Mouse (Mus musculus) thymus, postnatal 10 days (tissue): ENCODE measurements around the gene Dnmt3c.
"Not testable (repeated sequence)": the region's sequence is repeated elsewhere in the genome, so short reads cannot be mapped to it uniquely, and the experiment has no call there.

Experiments
- DNase-seq, 2 experiments: peaks; one replicate each; pipeline ENCODE4 v3.0.0; 2021; ENCODE audit warnings: low spot score in 2 of 2

The Dnmt3c gene

DNA sequence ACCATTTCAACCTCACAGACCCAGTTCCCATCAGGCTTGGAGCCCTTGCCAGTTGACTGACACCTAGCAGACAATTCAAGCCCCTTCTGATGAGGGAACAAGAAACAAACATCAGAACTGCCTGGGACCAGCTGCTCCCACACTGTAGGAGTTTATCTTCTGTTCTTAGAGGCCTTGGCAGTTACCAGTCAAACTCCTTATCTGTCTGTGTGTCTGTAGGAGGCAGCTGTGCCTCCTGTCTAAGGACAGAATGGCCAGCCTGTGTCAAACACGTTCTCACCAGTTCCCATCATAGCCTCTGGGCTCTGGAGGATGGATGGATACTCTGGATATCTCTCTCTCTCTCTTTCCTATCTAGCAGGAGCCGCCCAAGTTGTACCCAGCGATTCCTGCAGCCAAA lies 21.4 kb downstream of the Dnmt3c start:
- DNase-seq, result not testable (repeated sequence)

DNA sequence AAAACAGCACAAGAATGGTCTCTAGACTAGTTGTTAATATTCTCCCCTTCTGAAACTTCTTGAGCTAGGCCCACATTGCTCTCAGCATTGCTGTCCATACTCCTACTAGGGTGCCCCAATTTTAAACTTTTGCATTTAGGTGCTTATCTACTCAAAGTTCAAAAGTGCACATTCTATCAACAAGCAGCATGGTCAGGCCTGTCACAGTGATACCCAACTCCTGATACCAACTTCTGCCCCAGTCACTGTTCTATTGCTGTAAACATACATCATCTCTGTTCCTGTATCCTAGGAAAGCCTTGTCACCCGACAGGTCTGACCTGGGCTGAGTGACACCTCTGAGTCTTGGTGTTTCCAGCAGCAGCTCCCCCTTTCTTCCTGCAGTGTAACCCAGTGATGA lies 26.6 kb downstream of the Dnmt3c start:
- no peak for DNase-seq

DNA sequence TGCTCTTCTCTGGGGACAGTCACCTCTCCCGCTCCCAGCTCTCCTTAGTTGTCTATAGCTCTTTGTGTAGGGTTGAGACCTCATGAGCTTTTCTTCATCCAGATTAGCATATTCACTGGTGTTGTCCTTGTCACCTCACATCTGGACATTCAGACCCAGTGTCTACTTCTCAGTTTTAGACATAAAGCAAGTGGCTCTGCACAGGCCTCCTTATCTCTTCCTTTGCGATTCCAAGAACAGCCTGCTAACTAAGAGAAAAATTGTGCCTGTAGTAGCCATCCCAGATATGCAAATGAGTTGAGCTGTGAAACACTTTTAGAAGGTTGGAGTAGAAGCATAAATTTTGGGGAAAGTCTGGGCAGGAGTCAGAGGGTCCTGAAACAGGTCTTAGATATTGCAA lies 28.0 kb downstream of the Dnmt3c start:
- no peak for DNase-seq

DNA sequence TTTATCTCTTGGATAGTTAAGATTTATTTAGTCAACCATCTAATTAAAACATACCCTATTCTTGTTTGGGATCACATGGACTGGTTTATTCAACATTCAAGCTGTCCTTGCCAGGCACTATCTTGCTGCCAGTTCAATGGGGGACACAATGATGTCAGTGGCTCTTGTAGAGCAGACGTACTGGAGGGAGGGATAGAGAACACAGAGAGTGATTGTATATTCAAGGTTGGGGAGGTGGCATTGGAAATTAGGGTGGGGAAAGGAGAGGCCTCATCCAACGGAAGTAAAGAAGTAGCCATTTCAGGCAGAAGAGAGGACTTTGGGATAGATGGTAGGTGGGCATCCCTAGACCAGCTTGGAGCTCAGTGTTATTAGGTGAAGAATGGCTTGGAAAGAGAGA lies 28.4 kb downstream of the Dnmt3c start:
- no peak for DNase-seq

DNA sequence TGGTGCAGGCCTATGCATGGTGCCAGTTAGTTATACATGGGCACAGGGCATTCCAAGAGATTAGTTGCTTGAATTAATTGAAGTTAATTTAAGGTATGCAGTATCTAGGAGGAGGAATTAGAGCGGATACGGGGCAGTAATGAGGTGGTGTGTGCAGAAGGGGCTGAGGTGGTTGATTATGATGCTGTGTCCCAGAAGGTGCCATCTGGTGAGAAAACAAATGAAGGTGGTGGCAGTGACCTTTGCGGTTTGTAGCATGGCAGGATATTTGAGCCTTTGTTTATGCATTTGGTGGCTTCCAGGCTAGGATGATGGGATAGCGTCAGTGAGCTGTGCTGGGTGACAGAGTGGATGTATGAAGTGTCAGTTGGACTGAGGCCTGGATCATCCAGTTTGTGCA lies 28.8 kb downstream of the Dnmt3c start:
- no peak for DNase-seq

DNA sequence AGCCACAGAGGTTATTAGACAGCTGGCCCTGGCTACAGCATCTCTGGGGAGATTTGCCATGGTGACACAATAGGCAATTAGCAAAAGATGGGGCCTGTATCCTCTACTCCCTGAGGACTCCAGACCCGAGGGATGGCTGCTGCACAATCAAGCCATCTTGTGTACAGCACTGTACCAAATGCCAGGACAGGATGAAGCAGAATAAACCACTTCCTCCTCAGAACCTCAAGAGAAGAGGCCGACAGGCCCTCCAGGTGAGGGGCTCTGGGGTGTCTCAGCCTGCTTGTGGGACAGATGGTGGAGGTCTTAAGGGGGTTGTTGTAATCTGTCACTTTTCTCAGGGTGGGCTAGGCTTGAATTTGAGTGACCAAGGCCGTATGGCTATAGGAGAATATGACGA lies 37.6 kb downstream of the Dnmt3c start:
- DNase-seq, result no peak

DNA sequence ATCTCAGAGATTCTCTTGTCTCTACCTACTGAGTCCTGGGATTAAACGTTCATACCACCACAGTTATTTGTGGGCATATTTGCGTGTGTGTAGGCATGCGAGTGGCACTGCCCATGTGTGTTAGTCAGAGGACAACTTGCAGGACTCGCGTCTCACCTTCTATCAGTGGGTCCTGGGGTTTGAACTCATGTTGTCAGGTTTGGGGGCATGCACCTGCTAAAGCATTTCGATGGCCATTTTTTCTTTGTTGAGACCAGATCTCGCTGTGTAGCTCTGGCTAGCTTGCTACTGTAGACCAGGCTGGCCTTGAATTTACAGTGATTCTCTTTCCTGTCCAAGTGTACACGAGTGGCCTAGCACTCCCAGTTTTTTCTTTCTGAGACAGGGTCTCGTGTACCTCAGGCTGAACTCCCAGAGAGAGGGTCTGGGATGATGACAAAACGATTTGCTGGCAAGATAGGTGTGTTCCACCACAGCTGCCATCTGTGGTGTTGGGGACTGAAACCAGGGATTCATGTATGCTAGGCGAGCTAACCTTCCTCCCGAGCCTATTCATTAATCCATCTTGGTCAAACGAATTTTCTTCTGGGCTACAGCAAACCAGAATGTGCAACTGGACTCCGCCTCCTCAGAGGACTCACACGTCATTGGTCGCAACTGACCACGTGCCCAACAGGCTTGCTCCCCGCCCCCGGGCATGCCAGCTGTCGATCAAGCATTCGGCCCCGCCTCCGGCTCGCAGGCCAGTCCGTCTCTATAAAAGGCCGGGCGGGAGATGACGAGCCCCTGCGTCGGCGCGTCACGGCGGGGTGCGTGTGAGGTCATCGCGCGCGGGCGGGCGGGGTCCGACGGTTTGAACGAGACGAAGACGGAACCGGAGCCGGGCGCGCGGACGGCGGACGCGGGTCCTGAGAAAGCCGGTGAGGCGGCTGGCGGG lies 44.3 kb downstream of the Dnmt3c start, which contains the start of gene Mapre1:
Mapre1 (plus strand) TSS at position 775 of the 937 bp plus-strand sequence.
- DNase-seq, result peak; percentile 98 to 99

DNA sequence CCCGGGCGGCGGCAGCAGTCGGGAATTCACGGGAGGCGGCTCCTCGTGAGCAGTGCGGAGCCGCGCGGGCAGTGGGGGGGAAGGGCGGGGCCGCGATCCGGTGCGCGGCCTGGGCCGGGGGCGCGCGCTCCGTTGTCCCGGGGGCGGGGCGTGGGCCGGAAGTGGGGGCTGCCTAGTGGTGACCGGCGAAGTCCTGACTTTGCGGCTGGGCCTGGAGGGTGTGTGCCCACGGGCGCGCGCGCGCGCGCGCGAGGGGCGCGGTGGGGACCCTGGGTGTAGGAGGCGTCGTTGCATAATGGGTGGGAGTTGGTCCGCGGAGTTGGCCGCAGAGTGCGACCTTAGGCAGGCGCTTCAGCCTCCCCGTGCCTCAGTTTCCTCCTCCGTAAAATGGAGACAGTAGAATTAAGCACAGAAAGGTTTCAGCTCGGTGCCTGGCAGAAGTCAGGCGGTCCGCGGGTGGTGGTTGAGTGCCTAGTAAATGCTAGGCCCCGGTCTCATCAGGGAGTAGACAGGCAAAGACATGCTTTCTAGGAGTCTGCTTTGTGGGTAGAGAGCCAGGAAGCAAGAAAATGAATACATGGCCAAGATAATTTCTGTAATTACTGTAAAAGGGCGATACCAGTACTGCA lies 45.1 kb downstream of the Dnmt3c start:
- DNase-seq, result peak; percentile 81

DNA sequence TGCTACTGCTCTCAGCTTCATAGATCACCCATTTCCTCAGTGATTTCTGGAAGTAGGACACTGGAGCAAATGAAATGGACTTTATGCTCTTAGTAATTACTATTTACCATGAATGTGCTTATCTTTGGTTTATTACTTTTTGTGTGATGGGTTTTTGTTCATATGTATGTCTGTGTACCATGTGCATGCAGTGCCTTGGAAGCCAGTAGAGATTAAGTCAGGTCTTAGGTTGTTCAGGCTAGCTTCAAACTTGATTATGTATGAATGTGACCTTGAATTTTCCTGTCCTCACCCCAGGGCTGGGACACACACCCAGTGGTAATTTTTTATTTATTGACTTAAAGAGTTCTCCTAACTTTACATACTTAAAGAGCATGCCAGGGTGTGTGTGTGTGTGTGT lies 51.5 kb downstream of the Dnmt3c start:
- no peak for DNase-seq

DNA sequence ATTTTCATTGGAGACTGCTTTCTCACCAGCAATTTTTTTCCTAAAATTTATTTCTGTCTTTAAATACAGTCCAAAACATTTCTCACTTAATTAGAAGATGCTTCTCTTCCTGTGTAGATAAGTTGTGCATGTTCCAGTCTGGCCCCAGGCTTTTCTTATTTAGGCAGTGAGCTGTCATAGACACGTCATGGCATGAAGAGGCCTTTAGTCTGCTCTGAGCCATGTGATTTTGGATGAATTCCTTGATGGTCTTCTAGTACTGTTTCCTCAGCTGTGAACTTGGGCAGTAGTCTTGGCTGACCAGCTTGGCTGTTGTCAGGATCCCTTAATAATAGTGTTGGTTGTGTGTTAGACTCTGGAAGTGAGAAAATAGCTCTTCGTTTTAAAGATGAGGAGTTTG lies 53.9 kb downstream of the Dnmt3c start:
- DNase-seq, result no peak

DNA sequence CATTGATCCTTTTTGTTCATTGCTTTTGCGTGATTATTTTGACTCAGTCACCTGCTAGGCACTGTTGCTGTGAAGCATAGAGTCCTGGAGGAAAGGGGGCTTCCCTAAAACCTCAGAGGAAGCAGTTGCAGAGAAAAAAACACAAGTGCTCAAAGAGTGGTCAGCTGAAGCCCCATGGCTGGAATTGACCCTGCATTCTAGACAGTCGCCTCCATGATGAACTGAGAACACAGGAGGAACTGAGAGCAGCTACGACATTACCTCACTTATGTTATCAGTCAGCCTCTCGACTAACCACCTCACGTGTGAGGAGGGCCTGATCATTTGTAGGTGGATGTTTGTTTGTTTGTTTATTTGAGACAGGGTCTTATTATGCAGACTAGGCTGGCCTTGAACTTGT lies 65.7 kb downstream of the Dnmt3c start:
- DNase-seq, result no peak

DNA sequence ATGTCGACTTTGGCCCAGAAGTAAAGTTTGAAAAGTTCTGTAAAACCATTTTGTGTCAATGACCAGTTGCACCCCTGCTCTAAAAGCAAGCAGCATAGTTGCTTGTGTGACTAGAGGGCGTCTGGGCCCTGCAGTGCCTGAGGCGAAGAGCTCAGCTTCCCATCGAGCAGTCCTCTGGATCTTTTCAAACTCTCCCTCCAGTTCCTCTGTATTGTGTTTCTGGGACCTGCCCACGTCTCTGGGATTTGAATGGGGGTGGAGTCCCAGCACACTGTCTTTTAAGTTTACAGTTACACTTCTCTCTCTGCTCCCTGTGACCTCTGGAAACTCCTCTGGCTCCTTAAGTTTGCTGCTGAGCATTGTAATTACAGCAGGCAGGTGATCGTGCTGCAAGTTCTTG lies 71.0 kb downstream of the Dnmt3c start:
- no peak for DNase-seq

DNA sequence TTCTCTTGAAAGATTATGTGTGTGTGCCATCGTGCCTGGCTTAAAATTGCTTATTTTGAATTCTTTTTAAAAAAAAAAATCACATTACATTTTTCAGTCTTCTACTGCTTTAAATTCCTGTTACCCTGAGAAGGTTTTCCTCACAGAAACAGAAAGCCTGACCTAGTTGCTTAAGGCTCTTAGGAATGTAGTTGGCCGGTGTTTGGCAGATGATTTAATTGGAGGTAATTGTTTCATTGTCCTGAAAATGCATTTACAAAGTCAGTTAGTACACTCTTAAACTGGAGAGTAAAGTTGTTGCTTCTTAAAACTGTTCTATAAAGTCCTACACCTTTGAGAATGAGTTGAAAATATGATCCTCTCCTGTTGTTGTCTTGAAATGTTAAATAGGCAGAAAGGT lies 72.4 kb downstream of the Dnmt3c start:
- DNase-seq, result no peak

DNA sequence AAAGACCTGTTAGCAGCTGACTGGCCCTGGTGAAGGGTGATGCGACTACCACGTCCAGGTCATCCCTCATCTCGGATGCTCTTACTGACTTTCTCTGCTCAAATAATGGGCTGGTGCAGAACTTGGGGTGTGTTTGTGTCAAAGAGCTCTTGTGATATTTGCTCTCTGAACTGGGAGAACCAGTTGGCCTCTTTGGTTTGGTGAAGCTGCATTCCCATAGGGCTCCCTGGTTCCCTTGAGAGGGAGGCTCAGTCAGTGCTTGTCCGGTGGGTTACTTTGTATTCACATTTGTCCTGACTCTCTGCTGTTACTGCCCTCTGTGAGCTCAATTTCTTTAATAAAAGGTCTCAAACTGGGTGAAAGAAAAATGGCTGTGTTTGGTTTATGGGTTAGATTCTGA lies 76.5 kb downstream of the Dnmt3c start:
- no peak for DNase-seq

DNA sequence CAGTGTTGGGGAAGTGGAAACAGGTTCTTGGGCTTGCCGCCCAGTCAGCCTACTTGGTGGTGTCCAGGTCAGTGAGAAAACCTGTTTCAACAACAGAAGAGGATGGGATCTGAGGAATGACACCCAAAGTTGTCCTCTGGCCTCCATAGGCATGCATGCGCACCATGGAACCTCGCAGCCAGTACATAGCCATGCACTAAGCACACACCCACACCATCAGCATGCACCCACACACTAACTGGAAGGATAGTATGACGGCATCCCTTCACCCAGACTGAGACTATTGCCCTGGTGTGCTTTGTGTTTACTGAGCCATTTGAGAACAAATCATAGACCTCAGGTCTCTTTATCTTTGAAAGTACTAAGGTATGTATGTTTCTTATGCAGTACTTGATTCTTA lies 79.0 kb downstream of the Dnmt3c start:
- no peak for DNase-seq

DNA sequence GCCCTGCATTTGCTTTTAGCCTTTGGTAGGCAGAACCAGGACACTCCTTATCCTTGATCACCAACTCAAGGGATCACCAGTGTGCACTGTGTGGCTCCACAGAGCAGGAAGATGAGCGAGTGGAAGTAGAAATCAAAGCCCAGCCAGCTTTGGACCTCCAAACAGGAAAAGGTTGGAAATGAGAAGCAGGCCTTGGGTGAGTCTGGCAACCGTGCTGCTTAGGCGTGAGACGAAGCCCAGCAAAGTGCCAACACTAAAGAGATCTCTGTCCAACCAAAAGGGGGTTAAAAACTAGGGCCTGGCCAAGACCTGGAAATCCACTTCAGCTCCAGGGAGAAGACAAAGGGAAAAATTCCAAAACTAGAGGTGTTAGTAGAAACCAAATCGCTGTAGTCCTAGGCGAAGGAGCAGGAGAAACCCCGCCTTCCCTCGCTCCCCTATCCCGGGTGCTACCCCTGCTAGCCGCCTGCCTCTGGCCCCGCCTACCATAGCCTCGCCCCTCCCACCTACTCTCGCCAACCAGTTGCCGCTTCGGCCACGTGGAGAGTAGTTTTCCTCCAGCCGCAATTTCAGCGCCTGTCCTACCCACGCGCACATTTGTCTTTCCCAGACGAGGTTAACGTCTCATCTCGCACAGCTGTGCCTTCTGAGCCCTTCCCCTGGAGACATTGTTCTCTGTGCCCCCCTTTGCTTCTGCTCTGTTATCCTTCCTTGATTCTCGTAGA lies 82.3 kb downstream of the Dnmt3c start:
- DNase-seq, result peak; percentile 83 to 86
